Mouse (Mus musculus) ES-E14 (cell line): ENCODE measurements around the gene Rims4.

Source experiments
- CHD2 ChIP-seq: IDR thresholded peaks from 2 replicates; pipeline ENCODE4 v1.6.1; 2014; ENCODE audit warnings: mild to moderate bottlenecking, low read depth, low read length, inconsistent platforms
- HCFC1 ChIP-seq: IDR thresholded peaks from 2 replicates; pipeline ENCODE4 v1.6.1; 2012; ENCODE audit warnings: low read length, inconsistent platforms, borderline replicate concordance; ENCODE audit not compliant: insufficient read depth
- MAFK ChIP-seq: IDR thresholded peaks from 2 replicates; pipeline ENCODE4 v1.6.1; 2014; ENCODE audit warnings: mild to moderate bottlenecking, low read depth, low read length, inconsistent platforms; ENCODE audit not compliant: insufficient read depth
- ZC3H11A ChIP-seq: IDR thresholded peaks from 2 replicates; pipeline ENCODE4 v1.6.1; 2012; ENCODE audit warnings: low read depth, mild to moderate bottlenecking, inconsistent platforms, low read length, borderline replicate concordance
- ZNF384 ChIP-seq: IDR thresholded peaks from 2 replicates; pipeline ENCODE4 v1.6.1; 2012; ENCODE audit warnings: low read depth, low read length, inconsistent platforms

GRCm38 (mm10) chr2:163902448-163902847, 16.0 kb downstream of the Rims4 start:
- TF ChIP-seq MAFK (no peak), ZNF384 (no peak), CHD2 (no peak), HCFC1 (no peak), ZC3H11A (no peak)
